Mouse (Mus musculus) heart, embryonic 12.5 days (tissue): ENCODE results near the gene C1qtnf5. TPM values are rescaled to one million over a fixed set of nuclear protein-coding genes. Genes with fewer than 3 reads are reported as not detected.
A peak's percentile ranks its signal among the peaks of the same experiment; 100 is the strongest.

Source experiments
- ATAC-seq: fragments of 200-750 bp; cut with Nextera tagmentation; 2 replicates; pipeline ENCODE4 v1.8.0; 2017; ENCODE audit warnings: moderate TSS enrichment, moderate library complexity; ENCODE audit not compliant: insufficient number of reproducible peaks, low FRiP score
- H3K27ac ChIP-seq: fragments of 300-500 bp; sonication (generic); 2 replicates; pipeline ENCODE4 v1.5.1; 2016; ENCODE audit warnings: mild to moderate bottlenecking, moderate library complexity; ENCODE audit not compliant: poor library complexity, severe bottlenecking
- H3K27me3 ChIP-seq: fragments of 300-500 bp; sonication (generic); replicated peaks from 2 replicates; pipeline ENCODE4 v1.6.1; 2016; ENCODE audit warnings: mild to moderate bottlenecking, moderate library complexity
- H3K36me3 ChIP-seq: fragments of 300-500 bp; sonication (generic); 2 replicates; pipeline ENCODE4 v1.6.1; 2016; ENCODE audit warnings: mild to moderate bottlenecking, moderate library complexity
- H3K4me1 ChIP-seq: fragments of 300-500 bp; sonication (generic); replicated peaks from 2 replicates; pipeline ENCODE4 v1.6.1; 2016; ENCODE audit warnings: mild to moderate bottlenecking
- H3K4me2 ChIP-seq: fragments of 300-500 bp; sonication (generic); 2 replicates; pipeline ENCODE4 v1.6.1; 2016; ENCODE audit warnings: mild to moderate bottlenecking, moderate library complexity
- H3K4me3 ChIP-seq: fragments of 300-500 bp; sonication (generic); 2 replicates; pipeline ENCODE4 v1.5.1; 2016; ENCODE audit warnings: mild to moderate bottlenecking
- H3K9ac ChIP-seq: fragments of 300-500 bp; sonication (generic); 2 replicates; pipeline ENCODE4 v1.6.1; 2016; ENCODE audit warnings: mild to moderate bottlenecking, moderate library complexity
- H3K9me3 ChIP-seq: fragments of 300-500 bp; sonication (generic); replicated peaks from 2 replicates; pipeline ENCODE4 v1.6.1; 2016; ENCODE audit warnings: mild to moderate bottlenecking, moderate library complexity
- WGBS: fragments of 180-500 bp; shearing (Covaris S2); methylation state at CpG from one replicate; pipeline ENCODE4 v1.1.7; 2016; 5-methylcytosine and 5-hydroxymethylcytosine counted together
- polyA plus RNA-seq: library from polyadenylated mRNA; unstranded; fragments of >200 nt; fragmentation: Nextera tagmentation; extraction: Ambion mirVana; gene quantifications from 2 replicates; pipeline ENCODE4 v1.2.1, GENCODE M21; 2016

Gene C1qtnf5
- polyA plus RNA-seq, 1 experiment from 2014 or later: 1.1 TPM

GRCm38 (mm10) chr9:44072599-44072915 is 34.5 kb upstream of the C1qtnf5 start:
- peak overlapping the region; percentile 65; the same call in 1 of the 2 replicates for H3K27ac ChIP-seq
- H3K4me1 ChIP-seq: peaks cover 82% of the 10 kb centered on the region
- WGBS: 26% methylated on average over 4 of the region's 4 CpGs
- no peaks in the 10 kb centered on the region for H3K9me3 ChIP-seq
- peaks cover 14% of the 10 kb centered on the region for H3K36me3 ChIP-seq
- H3K4me2 ChIP-seq: peak overlapping the region; percentile 47
- peak overlapping the region; percentile 57 for H3K9ac ChIP-seq
- ATAC-seq: no peak
- 0 out of 2 replicates have a peak overlapping the region, but pooled peaks have one; percentile 6 for H3K4me3 ChIP-seq
- H3K27me3 ChIP-seq: no peaks in the 10 kb centered on the region

- Histone ChIP-seq H3K4me3 (no peak overlapping the region), H3K9ac (peak overlapping the region; percentile 57), H3K4me2 (peak overlapping the region; percentile 47), H3K36me3 (peaks cover 14% of the 10 kb centered on the region), H3K27me3 (no peaks in the 10 kb centered on the region), H3K4me1 (peaks cover 82% of the 10 kb centered on the region), H3K27ac (peak overlapping the region; percentile 15; the same call in 1 of the 2 replicates), H3K9me3 (no peaks in the 10 kb centered on the region)
- ATAC-seq: no peak
- 54% methylated on average over 5 of the region's 5 CpGs for WGBS
Measured at GRCm38 (mm10) chr9:44073115-44073514, 33.9 kb upstream of the C1qtnf5 start.

- WGBS: 58% methylated on average over 9 of the region's 9 CpGs
- H3K4me3 ChIP-seq: no peak overlapping the region
- no peaks in the 10 kb centered on the region for H3K27me3 ChIP-seq
- no peak overlapping the region for H3K4me2 ChIP-seq
- peaks cover 84% of the 10 kb centered on the region for H3K4me1 ChIP-seq
- no peaks in the 10 kb centered on the region for H3K9me3 ChIP-seq
- H3K9ac ChIP-seq: peak overlapping the region; percentile 19; the same call in 1 of the 2 replicates
- H3K27ac ChIP-seq: no peak overlapping the region
- peaks cover 14% of the 10 kb centered on the region for H3K36me3 ChIP-seq
- no peak for ATAC-seq
Measured at GRCm38 (mm10) chr9:44074395-44075275, 32.4 kb upstream of the C1qtnf5 start.

GRCm38 (mm10) chr9:44075276-44075995 is 31.6 kb upstream of the C1qtnf5 start:
- Histone ChIP-seq H3K4me3 (no peak overlapping the region), H3K4me1 (peaks cover 85% of the 10 kb centered on the region), H3K4me2 (no peak overlapping the region), H3K36me3 (peaks cover 14% of the 10 kb centered on the region), H3K27me3 (no peaks in the 10 kb centered on the region), H3K9me3 (no peaks in the 10 kb centered on the region), H3K9ac (peak overlapping the region; percentile 19), H3K27ac (no peak overlapping the region)
- no peak for ATAC-seq
- WGBS: 73% methylated on average over 24 of the region's 24 CpGs

- Histone ChIP-seq H3K4me1 (peaks cover 85% of the 10 kb centered on the region), H3K27ac (no peak overlapping the region)
- WGBS: 64% methylated on average over 16 of the region's 16 CpGs
Measured at GRCm38 (mm10) chr9:44075996-44076763, 30.9 kb upstream of the C1qtnf5 start.

GRCm38 (mm10) chr9:44076764-44077120 is 30.3 kb upstream of the C1qtnf5 start:
- Histone ChIP-seq H3K4me2 (no peak overlapping the region), H3K9me3 (no peaks in the 10 kb centered on the region), H3K27me3 (no peaks in the 10 kb centered on the region), H3K36me3 (peaks cover 14% of the 10 kb centered on the region), H3K9ac (no peak overlapping the region), H3K27ac (no peak overlapping the region), H3K4me1 (peaks cover 85% of the 10 kb centered on the region), H3K4me3 (no peak overlapping the region)
- ATAC-seq: no peak
- WGBS: 18% methylated on average over 5 of the region's 5 CpGs

More at GRCm38 (mm10) chr9:44075996-44076763, 30.9 kb upstream of the C1qtnf5 start:
- Histone ChIP-seq H3K27me3 (no peaks in the 10 kb centered on the region), H3K9ac (peak overlapping the region; percentile 19; the same call in 1 of the 2 replicates), H3K9me3 (no peaks in the 10 kb centered on the region), H3K4me2 (no peak overlapping the region), H3K36me3 (peaks cover 14% of the 10 kb centered on the region), H3K4me3 (no peak overlapping the region)
- ATAC-seq: no peak

- peaks cover 84% of the 10 kb centered on the region for H3K4me1 ChIP-seq
- no peak overlapping the region for H3K27ac ChIP-seq
- no peak overlapping the region for H3K4me3 ChIP-seq
- H3K36me3 ChIP-seq: peaks cover 14% of the 10 kb centered on the region
- H3K9me3 ChIP-seq: no peaks in the 10 kb centered on the region
- H3K27me3 ChIP-seq: no peaks in the 10 kb centered on the region
- WGBS: 75% methylated on average over 11 of the region's 11 CpGs
- H3K4me2 ChIP-seq: no peak overlapping the region
- peak overlapping the region; percentile 21; the same call in 1 of the 2 replicates for H3K9ac ChIP-seq
- no peak for ATAC-seq
Measured at GRCm38 (mm10) chr9:44077266-44077910, 29.7 kb upstream of the C1qtnf5 start.

GRCm38 (mm10) chr9:44078136-44078797 is 28.8 kb upstream of the C1qtnf5 start:
- Histone ChIP-seq H3K27me3 (no peaks in the 10 kb centered on the region), H3K4me3 (no peak overlapping the region), H3K9ac (peak overlapping the region; percentile 21; the same call in 1 of the 2 replicates), H3K9me3 (no peaks in the 10 kb centered on the region), H3K36me3 (peaks cover 14% of the 10 kb centered on the region), H3K27ac (peak overlapping the region; percentile 81), H3K4me2 (peak overlapping the region; percentile 44), H3K4me1 (peaks cover 84% of the 10 kb centered on the region)
- 76% methylated on average over 10 of the region's 10 CpGs for WGBS
- no peak for ATAC-seq

- no peaks in the 10 kb centered on the region for H3K9me3 ChIP-seq
- H3K36me3 ChIP-seq: peaks cover 14% of the 10 kb centered on the region
- H3K4me3 ChIP-seq: no peak overlapping the region
- peak; percentile 76 for ATAC-seq
- peak overlapping the region; percentile 44 for H3K4me2 ChIP-seq
- peak overlapping the region; percentile 0; the same call in 1 of the 2 replicates for H3K9ac ChIP-seq
- WGBS: 18% methylated on average over 15 of the region's 16 CpGs
- H3K4me1 ChIP-seq: peaks cover 88% of the 10 kb centered on the region
- no peaks in the 10 kb centered on the region for H3K27me3 ChIP-seq
- H3K27ac ChIP-seq: peak overlapping the region; percentile 81
Measured at GRCm38 (mm10) chr9:44078955-44079756, 27.9 kb upstream of the C1qtnf5 start.
